In genomic region chr7:35333692-35334526, GRCm38 (mm10) we compare ENCODE assay signal across 8 mouse cellular contexts. TPM values are rescaled to one million over a fixed set of nuclear protein-coding genes. Genes with fewer than 3 reads are reported as not detected.
DNase-seq lines count a peak whose midpoint lies in the region; ATAC-seq and TF ChIP-seq lines count a peak whose summit lies in the region.

Gene Rhpn2, plus strand, starts transcription at chr7:35334170.

- H3K9ac ChIP-seq in heart, embryonic 12.5 days = peak within 1 kb of the TSS; percentile 85
- H3K9ac ChIP-seq in kidney, postnatal 0 days (ENCODE audit: low read depth, low read length) = peak within 1 kb of the TSS; percentile 78
- H3K9ac ChIP-seq in liver, embryonic 11.5 days (ENCODE audit: low read depth, low read length) = peak within 1 kb of the TSS; percentile 69
- peak within 1 kb of the TSS; percentile 56 for H3K9ac ChIP-seq in stomach, embryonic 14.5 days (replicated peaks; ENCODE audit: low read depth, low read length)

- peak; percentile 97 for DNase-seq in CD4-positive helper T cell, adult 2 months (ENCODE audit: low read depth, low spot score)
- DNase-seq in brain, embryonic 18.5 days (ENCODE audit: low read depth, low spot score) = peak; percentile 91
- peak; percentile 99 for DNase-seq in kidney, postnatal 0 days (ENCODE audit: low spot score)
- peak; percentile 100 for DNase-seq in liver, embryonic 11.5 days (ENCODE audit: low spot score)
- DNase-seq in naive thymus-derived CD4-positive, alpha-beta T cell, adult 2 months (ENCODE audit: low read depth) = peak; percentile 97

- peak; percentile 35; the same call in 1 of the 2 replicates for TF ChIP-seq CTCF in kidney, postnatal 0 days (IDR thresholded peaks at IDR 0.05; ENCODE audit: low read depth)

- peak within 1 kb of the TSS; percentile 80 for H3K4me3 ChIP-seq in heart, embryonic 12.5 days
- H3K4me3 ChIP-seq in kidney, postnatal 0 days (replicated peaks; ENCODE audit: low read depth, low read length) = peak within 1 kb of the TSS; percentile 68
- peak within 1 kb of the TSS; percentile 68 for H3K4me3 ChIP-seq in liver, embryonic 11.5 days (ENCODE audit: low read depth, low read length)
- H3K4me3 ChIP-seq in stomach, embryonic 14.5 days (ENCODE audit: low read depth, low read length) = peak within 1 kb of the TSS; percentile 69

- H3K4me1 ChIP-seq in heart, embryonic 12.5 days (replicated peaks) = peaks cover 7% of the 10 kb centered on the region
- no peaks in the 10 kb centered on the region for H3K4me1 ChIP-seq in kidney, postnatal 0 days (replicated peaks; ENCODE audit: insufficient read depth, low read length)
- H3K4me1 ChIP-seq in liver, embryonic 11.5 days (replicated peaks; ENCODE audit: control insufficient read depth, insufficient read depth, low read length) = 0 out of 2 replicates have a peak, but pooled peaks cover 4% of the 10 kb centered on the region
- peaks cover 10% of the 10 kb centered on the region; the same call in 1 of the 2 replicates for H3K4me1 ChIP-seq in stomach, embryonic 14.5 days (ENCODE audit: control insufficient read depth, insufficient read depth, low read length)

- H3K4me2 ChIP-seq in heart, embryonic 12.5 days = peak within 1 kb of the TSS; percentile 100
- H3K4me2 ChIP-seq in kidney, postnatal 0 days (ENCODE audit: low read length) = peak within 1 kb of the TSS; percentile 95
- H3K4me2 ChIP-seq in liver, embryonic 11.5 days = peak within 1 kb of the TSS; percentile 100
- peak within 1 kb of the TSS; percentile 97 for H3K4me2 ChIP-seq in stomach, embryonic 14.5 days (replicated peaks; ENCODE audit: low read depth, low read length)

- 0 out of 2 replicates have a peak within 1 kb of the TSS, but pooled peaks have one; percentile 29 for H3K27ac ChIP-seq in heart, embryonic 12.5 days (ENCODE audit: poor library complexity, severe bottlenecking)
- H3K27ac ChIP-seq in kidney, postnatal 0 days = peak within 1 kb of the TSS; percentile 80
- H3K27ac ChIP-seq in liver, embryonic 11.5 days (ENCODE audit: low read depth, low read length) = peak within 1 kb of the TSS; percentile 29; the same call in 1 of the 2 replicates
- peak within 1 kb of the TSS; percentile 73; the same call in 1 of the 2 replicates for H3K27ac ChIP-seq in stomach, embryonic 14.5 days (ENCODE audit: low read length)

- no peaks in the 10 kb centered on the region for H3K9me3 ChIP-seq in heart, embryonic 12.5 days (replicated peaks)
- H3K9me3 ChIP-seq in kidney, postnatal 0 days (replicated peaks; ENCODE audit: low read length) = no peaks in the 10 kb centered on the region
- no peaks in the 10 kb centered on the region for H3K9me3 ChIP-seq in liver, embryonic 11.5 days (ENCODE audit: control insufficient read depth, low read length)
- no peaks in the 10 kb centered on the region for H3K9me3 ChIP-seq in stomach, embryonic 14.5 days (ENCODE audit: control insufficient read depth, low read depth, low read length)

- under 1% methylated on average over 52 of the region's 52 CpGs for WGBS in heart, embryonic 12.5 days
- under 1% methylated on average over 46 of the region's 52 CpGs for WGBS in kidney, postnatal 0 days
- under 1% methylated on average over 52 of the region's 52 CpGs for WGBS in liver, embryonic 11.5 days
- under 1% methylated on average over 52 of the region's 52 CpGs for WGBS in stomach, embryonic 14.5 days

- no peaks in the 10 kb centered on the region for H3K36me3 ChIP-seq in heart, embryonic 12.5 days
- no peaks in the 10 kb centered on the region for H3K36me3 ChIP-seq in kidney, postnatal 0 days (ENCODE audit: insufficient read depth, low read length)
- H3K36me3 ChIP-seq in liver, embryonic 11.5 days (ENCODE audit: control insufficient read depth, insufficient read depth, low read length) = no peaks in the 10 kb centered on the region
- H3K36me3 ChIP-seq in stomach, embryonic 14.5 days (ENCODE audit: control insufficient read depth, insufficient read depth, low read length) = no peaks in the 10 kb centered on the region

- H3K27me3 ChIP-seq in heart, embryonic 12.5 days (replicated peaks) = peaks cover 28% of the 10 kb centered on the region
- H3K27me3 ChIP-seq in kidney, postnatal 0 days (ENCODE audit: insufficient read depth, low read length) = no peaks in the 10 kb centered on the region; the same call in 1 of the 2 replicates
- peaks cover 33% of the 10 kb centered on the region for H3K27me3 ChIP-seq in liver, embryonic 11.5 days (replicated peaks; ENCODE audit: control insufficient read depth, insufficient read depth, low read length)
- H3K27me3 ChIP-seq in stomach, embryonic 14.5 days (ENCODE audit: control insufficient read depth, insufficient read depth, low read length) = no peaks in the 10 kb centered on the region

- peak; percentile 93 for ATAC-seq in erythroid progenitor cell, adult 5-6 weeks (replicated peaks; ENCODE audit: low FRiP score, poor library complexity, severe bottlenecking)
- peak; percentile 98 for ATAC-seq in heart, embryonic 12.5 days (ENCODE audit: insufficient number of reproducible peaks, low FRiP score)
- peak; percentile 98 for ATAC-seq in kidney, postnatal 0 days (replicated peaks; ENCODE audit: low FRiP score, low read depth)
- peak; percentile 99 for ATAC-seq in liver, embryonic 11.5 days (replicated peaks; ENCODE audit: low FRiP score)
- peak; percentile 97 for ATAC-seq in stomach, embryonic 14.5 days (ENCODE audit: insufficient number of reproducible peaks, insufficient read depth, low FRiP score, low read depth)

RNA-seq across cellular contexts. Expression of gene Rhpn2, which starts in this region (rescaled TPM):
- total RNA-seq in erythroid progenitor cell, adult 5-6 weeks (2015; ENCODE audit: low replicate concordance) = not detected in 2 replicates
- not detected in 2 replicates for total RNA-seq in erythroid progenitor cell, adult 5-6 weeks (2017; ENCODE audit: low replicate concordance)
- 8.4 and 9.6 TPM in 2 replicates for polyA plus RNA-seq in heart, embryonic 12.5 days (2016; fragmentation: Nextera tagmentation; extraction: Ambion mirVana)
- 14.6 and 15.1 TPM in 2 replicates for polyA plus RNA-seq in kidney, postnatal 0 days (2015; fragmentation: Nextera tagmentation; extraction: Ambion mirVana)
- polyA plus RNA-seq in liver, embryonic 11.5 days (2014; fragmentation: Nextera tagmentation; extraction: Ambion mirVana) = 6.1 and 6.8 TPM in 2 replicates
- polyA plus RNA-seq in stomach, embryonic 14.5 days (2014; fragmentation: Nextera tagmentation; extraction: Ambion mirVana) = 24.1 and 24.9 TPM in 2 replicates

Comparison
In these comparisons a context has a peak if more than half of its experiments do, and no peak if none do; other contexts are left out.
1. Peak in every context shown above with its lines: DNase-seq, ATAC-seq, H3K4me3 ChIP-seq and H3K27ac ChIP-seq.
2. Peak in ATAC-seq in erythroid progenitor cell, adult 5-6 weeks; RNA of the gene not detected or under 1 TPM.
3. H3K27ac ChIP-seq: peak in every context shown above with its lines; median percentile 80 in kidney, postnatal 0 days; 73 in stomach, embryonic 14.5 days; 29 in heart, embryonic 12.5 days; 29 in liver, embryonic 11.5 days.